Mouse (Mus musculus): ENCODE measurements at regions not wholly inside any gene's neighbourhood (a gene's known extent, or its start where the extent isn't known, plus 50 kb on each side); places are given as distances from the start of the nearest gene placed in this dataset.
A peak's percentile ranks its signal among the peaks of the same experiment; 100 is the strongest.
"Not testable (repeated sequence)": the region's sequence is repeated elsewhere in the genome, so short reads cannot be mapped to it uniquely, and the experiment has no call there.

GRCm38 (mm10) chr6:31810602-31811512 is 239.2 kb upstream of the 1700012A03Rik start:
- no peak for DNase-seq

- DNase-seq: peak in 1 of 2 experiments; percentile 12
Observed at GRCm38 (mm10) chr6:31804468-31804867, 240.7 kb upstream of the Podxl start.

- DNase-seq: not testable (repeated sequence)
Observed at GRCm38 (mm10) chr6:31803222-31803621, 239.4 kb upstream of the Podxl start.

GRCm38 (mm10) chr6:31791547-31791946 is 227.8 kb upstream of the Podxl start:
- no peak for DNase-seq

- no peak for DNase-seq
Observed at GRCm38 (mm10) chr6:31790906-31791305, 227.1 kb upstream of the Podxl start.

GRCm38 (mm10) chr6:31776841-31777240 is 213.1 kb upstream of the Podxl start:
- DNase-seq: no peak

GRCm38 (mm10) chr6:31771916-31772315 is 208.1 kb upstream of the Podxl start:
- no peak for DNase-seq

- no peak for DNase-seq
Observed at GRCm38 (mm10) chr6:31745589-31745988, 181.8 kb upstream of the Podxl start.

GRCm38 (mm10) chr6:31731391-31731790 is 167.6 kb upstream of the Podxl start:
- DNase-seq: peak in 1 of 2 experiments; percentile 4

GRCm38 (mm10) chr6:31719614-31720013 is 155.8 kb upstream of the Podxl start:
- no peak for DNase-seq

GRCm38 (mm10) chr6:31718843-31719242 is 155.1 kb upstream of the Podxl start:
- DNase-seq: no peak

- peak; percentile 57 to 69 for DNase-seq
Observed at GRCm38 (mm10) chr6:31717531-31717930, 153.8 kb upstream of the Podxl start.

- no peak for DNase-seq
Observed at GRCm38 (mm10) chr6:31707256-31707655, 143.5 kb upstream of the Podxl start.

GRCm38 (mm10) chr6:31704191-31704590 is 140.4 kb upstream of the Podxl start:
- DNase-seq: no peak

GRCm38 (mm10) chr6:31702931-31703330 is 139.2 kb upstream of the Podxl start:
- no peak for DNase-seq

- no peak for DNase-seq
Observed at GRCm38 (mm10) chr6:31695885-31696284, 132.1 kb upstream of the Podxl start.

GRCm38 (mm10) chr6:31693047-31693446 is 129.3 kb upstream of the Podxl start:
- no peak for DNase-seq

- no peak for DNase-seq
Observed at GRCm38 (mm10) chr6:31692024-31692423, 128.2 kb upstream of the Podxl start.

- no peak for DNase-seq
Observed at GRCm38 (mm10) chr6:31680101-31680500, 116.3 kb upstream of the Podxl start.

- no peak for DNase-seq
Observed at GRCm38 (mm10) chr6:31665671-31666486, 102.1 kb upstream of the Podxl start.

GRCm38 (mm10) chr6:31664495-31664894 is 100.7 kb upstream of the Podxl start:
- DNase-seq: peak; percentile 65 to 78

- peak; percentile 49 to 69 for DNase-seq
Observed at GRCm38 (mm10) chr6:31660778-31661177, 97.0 kb upstream of the Podxl start.

GRCm38 (mm10) chr6:31659901-31660300 is 96.1 kb upstream of the Podxl start:
- no peak for DNase-seq
